Mouse (Mus musculus) bone marrow, adult 2 months (tissue): Measurements from ENCODE around the gene Pde10a.

Source experiments
- CTCF ChIP-seq: fragments of 200-500 bp; IDR thresholded peaks from 2 replicates; pipeline ENCODE4 v1.5.1; 2011; ENCODE audit warnings: low read length, control low read depth; ENCODE audit not compliant: control insufficient read depth, insufficient read depth
- POLR2A ChIP-seq: fragments of 200-500 bp; IDR thresholded peaks from 2 replicates; pipeline ENCODE4 v1.6.1; 2011; ENCODE audit warnings: low read depth, mild to moderate bottlenecking, control low read depth, low read length, borderline replicate concordance; ENCODE audit not compliant: control insufficient read depth

DNA sequence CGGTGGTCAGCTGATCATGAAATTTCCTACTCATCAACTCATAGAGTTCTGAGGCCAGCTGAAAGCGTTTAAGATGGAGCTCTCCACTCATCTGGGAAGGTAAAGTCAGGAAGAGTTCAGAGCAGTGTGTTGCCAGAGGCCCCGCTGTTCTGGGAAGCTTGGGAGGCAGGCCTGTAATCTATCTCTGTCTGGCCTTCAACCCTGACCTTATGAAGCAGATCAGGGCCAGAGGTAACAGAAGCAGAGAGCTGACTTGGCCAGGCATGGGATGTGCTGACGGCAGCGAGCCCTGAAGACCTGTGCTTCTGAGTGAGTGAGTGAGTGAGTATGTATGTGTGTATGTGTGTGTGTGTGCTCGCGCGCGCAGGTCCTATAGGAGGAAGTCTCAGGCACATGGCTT, 132.5 kb downstream of the Pde10a start:
- TF ChIP-seq CTCF (no peak), POLR2A (no peak)
